Mouse (Mus musculus) spleen, postnatal 10 days (tissue): ENCODE measurements around the gene Hist2h2aa2.
A peak's percentile ranks its signal among the peaks of the same experiment; 100 is the strongest.
"Not testable (repeated sequence)": the region's sequence is repeated elsewhere in the genome, so short reads cannot be mapped to it uniquely, and the experiment has no call there.

Experiments used
- DNase-seq, 2 experiments: peaks; one replicate each; pipeline ENCODE4 v3.0.0; 2021 to 2022; ENCODE audit warnings: low spot score in 2 of 2

Hist2h2aa2 gene

DNA sequence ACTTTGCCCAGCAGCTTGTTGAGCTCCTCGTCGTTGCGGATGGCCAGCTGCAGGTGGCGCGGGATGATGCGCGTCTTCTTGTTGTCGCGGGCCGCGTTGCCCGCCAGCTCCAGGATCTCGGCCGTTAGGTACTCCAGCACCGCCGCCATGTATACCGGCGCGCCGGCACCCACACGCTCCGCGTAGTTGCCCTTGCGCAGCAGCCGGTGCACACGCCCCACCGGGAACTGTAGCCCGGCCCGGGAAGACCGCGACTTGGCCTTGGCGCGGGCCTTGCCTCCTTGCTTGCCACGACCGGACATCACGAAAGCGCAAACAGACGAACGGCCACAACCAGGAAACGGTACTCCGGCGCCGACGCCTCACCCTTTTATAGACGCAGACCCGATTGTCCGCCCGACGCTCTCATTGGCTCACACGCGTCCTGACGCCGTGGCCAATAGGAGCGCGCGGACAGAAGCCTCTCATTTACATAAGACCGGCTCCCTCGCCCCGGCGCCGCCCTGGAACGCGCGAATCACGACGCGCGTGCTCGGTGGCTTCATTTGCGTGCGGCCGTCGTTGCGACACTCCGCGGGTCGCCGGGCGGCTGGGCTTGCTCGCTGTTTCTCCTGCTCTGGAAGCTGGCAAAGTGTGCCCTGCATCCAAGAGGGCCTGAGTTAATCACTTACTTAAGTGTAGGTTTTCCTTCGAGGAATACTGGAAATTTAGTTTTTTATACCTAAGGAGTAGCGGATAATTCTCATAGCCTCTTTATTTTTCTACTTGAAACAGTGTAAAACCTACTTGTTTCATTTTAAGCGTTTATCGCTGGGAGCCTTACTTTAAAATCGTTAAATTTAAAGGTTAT lies at the start of gene Hist2h2aa2:
Gene Hist2h2aa2, minus strand, starts transcription at position 328 of the 850 bp plus-strand sequence.
- peak; percentile 96 to 100 for DNase-seq

DNA sequence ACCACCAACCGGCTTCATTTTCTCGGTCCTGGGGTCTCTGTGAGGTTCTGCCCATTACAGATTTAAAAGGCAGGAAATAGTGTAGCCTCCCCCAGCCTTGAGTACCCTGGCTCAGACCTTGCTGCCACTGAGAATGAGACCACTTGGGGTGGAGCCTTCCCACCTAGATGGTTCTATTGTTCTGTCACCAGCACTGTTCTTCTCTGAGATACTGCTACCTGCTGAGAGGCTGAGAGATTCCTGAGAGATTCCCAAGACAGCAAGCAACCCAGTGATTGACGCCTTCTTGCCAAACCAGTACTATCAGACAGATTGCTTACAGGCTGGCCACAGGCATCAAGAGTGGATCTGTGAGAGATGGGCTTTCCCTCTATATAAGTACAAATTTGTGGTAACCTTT lies 49.1 kb upstream of the Hist2h2aa2 start:
- no peak for DNase-seq

DNA sequence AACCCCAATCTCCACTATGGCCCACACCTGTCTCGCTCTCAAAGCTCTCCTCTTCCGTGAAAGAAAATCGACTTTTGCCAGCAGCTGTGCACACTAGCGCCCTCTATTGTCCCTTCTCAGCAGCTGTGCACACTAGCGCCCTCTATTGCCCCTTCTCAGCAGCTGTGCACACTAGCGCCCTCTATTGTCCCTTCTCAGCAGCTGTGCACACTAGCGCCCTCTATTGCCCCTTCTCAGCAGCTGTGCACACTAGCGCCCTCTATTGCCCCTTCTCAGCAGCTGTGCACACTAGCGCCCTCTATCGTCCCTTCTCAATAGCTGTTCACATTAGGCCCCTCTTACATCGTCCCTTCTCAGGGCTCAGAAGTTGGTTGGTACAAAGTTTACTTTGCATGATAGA lies 47.3 kb upstream of the Hist2h2aa2 start:
- not testable (repeated sequence) for DNase-seq

DNA sequence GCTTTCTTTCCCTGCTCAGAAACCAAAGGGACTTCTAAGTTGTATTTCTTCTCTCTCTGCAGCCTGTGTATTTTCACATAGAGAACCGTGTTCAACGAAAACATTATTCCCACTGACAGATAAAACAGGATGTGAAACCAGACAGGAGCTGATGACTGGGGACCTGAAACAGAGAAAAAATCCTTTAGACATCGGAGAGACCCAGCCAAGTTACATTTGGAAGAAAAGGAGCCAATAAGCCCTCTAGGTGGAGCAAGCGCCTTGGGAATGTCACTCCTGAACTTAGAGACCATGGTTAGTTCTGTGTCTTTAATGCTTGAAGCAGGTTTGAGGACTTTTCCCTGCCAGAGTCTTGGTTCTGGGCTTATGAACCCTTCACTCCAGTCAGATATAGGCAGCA lies 44.4 kb upstream of the Hist2h2aa2 start:
- no peak for DNase-seq

DNA sequence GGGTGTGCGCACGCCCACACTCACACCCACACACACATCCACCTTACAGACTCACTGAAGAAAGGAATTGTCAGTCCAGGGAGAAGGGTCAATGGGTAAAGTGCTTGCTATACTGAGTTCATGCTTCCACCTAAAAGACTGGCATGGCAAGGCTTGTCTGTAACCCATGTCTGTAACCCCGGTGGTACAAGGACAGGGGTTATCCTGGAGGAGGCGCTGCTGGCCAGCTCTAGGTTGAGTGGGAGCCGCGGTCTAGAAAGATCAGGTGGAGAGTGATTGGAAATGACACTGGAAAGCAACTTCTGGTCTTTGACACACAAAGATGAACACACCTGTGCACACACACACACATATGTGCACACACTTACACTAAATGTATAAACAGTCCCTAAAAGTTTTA lies 40.6 kb upstream of the Hist2h2aa2 start:
- no peak for DNase-seq

DNA sequence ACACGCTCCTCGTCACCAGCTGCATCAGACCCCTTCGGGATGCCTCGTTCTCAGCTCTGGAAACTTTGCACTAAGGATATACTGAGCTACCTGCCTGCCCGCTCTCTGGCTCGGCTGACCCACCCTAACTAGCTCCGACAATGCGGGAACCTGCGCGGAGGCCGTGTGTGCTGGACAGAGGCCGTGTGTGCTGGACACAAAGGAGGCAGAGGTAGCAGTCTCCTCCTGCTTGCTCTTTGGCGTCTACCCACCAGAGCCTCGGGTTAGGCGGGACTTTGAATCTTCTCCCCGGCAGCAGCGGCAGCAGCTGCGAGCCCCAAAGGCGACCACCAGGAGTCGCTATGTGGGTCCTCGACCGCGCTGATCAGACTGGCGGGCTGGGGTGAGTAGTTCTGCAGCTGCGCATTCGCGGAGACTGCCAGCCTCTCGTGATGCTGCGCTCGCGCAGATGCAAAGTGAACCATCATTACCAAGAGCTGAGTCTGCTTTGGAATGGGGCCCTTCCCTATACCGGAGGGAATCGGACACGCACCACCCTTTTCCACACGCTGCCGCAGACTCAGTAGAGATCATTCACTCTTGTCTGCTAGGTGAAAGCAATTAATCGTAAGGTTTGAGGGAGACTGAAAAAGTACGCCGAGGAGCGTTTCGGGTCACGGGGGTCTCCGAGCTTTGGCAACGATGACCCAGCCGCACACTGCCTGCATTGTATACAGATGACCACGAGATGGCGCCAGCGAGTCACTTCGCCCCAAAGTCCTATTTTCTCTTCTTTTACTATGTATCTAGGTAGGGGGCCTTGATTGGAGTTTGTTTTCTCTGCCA lies 37.9 kb upstream of the Hist2h2aa2 start:
- DNase-seq: peak; percentile 93 to 95

DNA sequence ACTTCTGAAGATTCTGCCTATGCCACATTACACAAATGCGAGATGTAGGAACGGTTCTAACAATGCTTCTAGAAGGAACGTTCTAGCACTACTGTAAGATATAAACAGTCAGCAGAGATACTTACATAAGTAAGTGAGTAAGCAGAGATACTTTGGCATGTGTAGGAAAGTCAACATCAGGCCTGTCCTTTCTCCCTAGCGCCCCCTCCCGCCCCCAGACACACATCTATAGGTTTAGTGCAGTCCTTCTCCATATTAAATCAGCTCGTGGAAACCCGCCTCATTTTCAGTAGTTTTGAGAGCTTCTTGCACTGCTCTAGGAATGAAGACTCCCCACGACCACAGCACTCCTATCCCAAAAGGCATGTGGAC lies 37.3 kb upstream of the Hist2h2aa2 start:
- DNase-seq: peak in 1 of 2 experiments; percentile 93

DNA sequence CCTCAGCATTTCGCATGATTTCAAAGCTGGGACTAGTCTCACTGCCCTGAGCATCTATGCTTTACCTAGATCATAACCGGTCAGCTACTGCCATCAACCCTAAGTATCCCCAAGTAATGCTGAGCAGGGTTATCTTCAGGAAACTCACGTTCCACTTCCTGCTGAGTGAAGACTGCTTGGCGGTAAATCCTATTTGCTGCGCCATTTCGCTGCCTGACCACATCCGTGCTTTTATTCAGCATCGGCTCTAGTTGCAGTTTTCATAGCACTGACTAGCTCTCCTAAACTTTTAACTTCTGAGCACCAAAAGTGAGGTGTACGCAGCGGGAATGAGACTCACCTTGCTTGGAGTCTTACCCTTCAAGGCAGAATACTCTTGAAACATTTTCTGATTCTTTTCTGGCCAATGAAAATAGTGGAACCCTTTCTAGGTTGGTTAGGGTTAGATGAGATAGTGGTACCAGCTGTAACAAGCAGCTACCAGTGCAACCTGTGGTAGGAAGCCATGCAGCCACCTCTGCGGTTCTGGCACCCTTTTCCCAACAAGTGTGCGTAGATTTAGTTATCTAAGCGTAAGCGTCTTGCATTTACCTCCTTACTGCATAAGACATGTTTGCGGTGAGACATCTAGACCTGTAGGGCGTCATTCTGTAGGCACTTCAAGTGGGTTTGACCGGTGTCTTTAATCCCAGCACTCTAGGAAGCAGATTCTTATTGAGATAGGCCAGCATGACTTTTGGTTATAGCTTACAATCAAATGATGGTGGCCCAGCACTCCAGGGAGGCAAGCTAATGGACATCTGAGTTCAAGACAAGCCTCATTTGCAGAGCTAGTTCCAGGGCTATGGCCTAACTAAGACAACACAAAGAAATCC lies 33.8 kb upstream of the Hist2h2aa2 start:
- peak in 1 of 2 experiments; percentile 48 for DNase-seq

DNA sequence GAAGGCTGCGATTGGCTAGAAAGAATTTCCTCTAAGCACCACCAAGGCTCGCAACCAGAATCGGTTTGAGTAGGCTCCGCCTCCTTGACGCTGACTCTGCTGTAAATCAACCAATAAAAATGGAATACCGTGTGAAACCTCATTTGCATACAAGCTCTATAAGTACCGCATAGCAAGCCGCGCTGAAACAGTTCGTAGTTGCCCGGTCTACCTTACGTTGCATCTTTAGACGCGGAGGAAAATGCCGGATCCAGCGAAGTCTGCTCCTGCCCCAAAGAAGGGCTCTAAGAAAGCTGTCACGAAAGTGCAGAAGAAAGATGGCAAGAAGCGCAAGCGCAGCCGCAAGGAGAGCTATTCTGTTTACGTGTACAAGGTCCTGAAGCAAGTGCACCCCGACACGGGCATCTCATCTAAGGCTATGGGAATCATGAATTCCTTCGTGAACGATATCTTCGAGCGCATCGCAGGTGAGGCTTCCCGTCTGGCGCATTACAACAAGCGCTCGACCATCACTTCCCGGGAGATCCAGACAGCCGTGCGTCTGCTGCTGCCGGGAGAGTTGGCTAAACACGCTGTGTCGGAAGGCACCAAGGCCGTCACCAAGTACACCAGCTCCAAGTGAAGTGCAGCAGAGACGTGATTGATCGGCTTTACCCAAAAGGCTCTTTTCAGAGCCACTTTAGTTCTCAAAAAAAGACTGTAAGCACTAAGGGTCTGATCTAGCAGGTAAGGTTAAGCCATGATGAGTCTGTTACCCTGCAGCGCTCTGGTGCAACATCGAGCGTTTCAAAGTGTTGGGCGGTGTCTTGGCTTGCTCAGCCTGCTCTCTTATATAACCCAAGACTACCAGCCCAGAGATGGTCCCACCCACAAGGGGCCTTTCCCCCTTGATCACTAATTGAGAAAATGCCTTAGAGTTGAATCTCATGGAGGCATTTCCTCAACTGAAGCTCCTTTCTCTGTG lies 29.7 kb upstream of the Hist2h2aa2 start, which contains the start of gene Hist2h2bb:
Gene Hist2h2bb, plus strand, starts transcription at position 242 of the 964 bp plus-strand sequence.
- peak; percentile 92 to 97 for DNase-seq

DNA sequence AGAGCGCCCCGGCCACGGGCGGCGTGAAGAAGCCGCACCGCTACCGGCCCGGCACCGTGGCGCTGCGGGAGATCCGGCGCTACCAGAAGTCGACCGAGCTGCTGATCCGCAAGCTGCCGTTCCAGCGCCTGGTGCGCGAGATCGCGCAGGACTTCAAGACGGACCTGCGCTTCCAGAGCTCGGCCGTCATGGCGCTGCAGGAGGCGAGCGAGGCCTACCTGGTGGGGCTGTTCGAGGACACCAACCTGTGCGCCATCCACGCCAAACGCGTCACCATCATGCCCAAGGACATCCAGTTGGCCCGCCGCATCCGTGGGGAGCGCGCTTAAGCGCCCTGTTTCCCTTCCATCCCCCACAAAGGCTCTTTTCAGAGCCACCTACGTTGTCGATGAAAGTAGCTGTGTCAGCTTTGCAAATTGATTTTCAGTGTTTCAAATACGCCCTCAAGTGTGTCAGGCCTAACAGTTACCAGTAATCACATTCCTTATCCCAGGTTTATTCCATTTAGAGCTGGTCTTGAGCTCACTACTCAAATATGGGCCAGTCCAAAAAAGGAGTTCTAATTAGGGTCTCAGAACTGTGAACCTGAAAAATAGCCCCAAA lies 28.8 kb upstream of the Hist2h2aa2 start:
- peak; percentile 57 to 71 for DNase-seq

DNA sequence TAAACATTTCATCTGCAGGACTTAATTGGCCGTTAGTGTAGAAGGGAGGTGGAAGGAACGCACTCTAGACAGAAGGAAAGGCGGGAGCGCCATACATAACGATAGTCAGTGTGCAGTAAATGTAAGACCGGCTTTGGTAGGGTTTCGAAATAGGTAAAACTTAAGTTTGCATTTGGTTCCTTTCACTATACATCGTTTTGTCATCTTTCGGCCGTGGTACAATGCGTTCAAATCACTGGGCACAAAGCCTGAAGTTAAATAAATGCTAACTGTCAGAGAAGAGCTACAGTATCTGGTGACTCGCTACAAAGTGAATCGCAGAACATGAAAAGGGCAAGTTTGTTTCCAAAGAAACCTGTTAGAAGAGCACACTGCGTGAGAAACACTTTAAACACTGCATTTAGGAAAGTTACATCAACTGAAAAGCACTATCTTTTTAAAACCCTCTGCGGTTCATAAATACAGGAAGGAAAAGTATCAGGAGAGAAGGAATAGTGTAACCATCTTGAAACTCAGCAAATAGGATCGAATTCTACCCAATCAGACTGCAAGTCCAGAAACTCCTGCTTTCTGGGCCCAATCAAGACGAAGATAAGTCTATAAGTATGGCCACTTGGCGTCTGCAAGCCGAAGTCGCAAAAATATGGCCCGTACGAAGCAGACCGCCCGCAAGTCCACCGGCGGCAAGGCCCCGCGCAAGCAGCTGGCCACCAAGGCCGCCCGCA lies 28.1 kb upstream of the Hist2h2aa2 start, which contains the start of gene Hist2h3b:
Gene Hist2h3b, plus strand, starts transcription at position 604 of the 725 bp plus-strand sequence.
- peak; percentile 88 to 95 for DNase-seq

DNA sequence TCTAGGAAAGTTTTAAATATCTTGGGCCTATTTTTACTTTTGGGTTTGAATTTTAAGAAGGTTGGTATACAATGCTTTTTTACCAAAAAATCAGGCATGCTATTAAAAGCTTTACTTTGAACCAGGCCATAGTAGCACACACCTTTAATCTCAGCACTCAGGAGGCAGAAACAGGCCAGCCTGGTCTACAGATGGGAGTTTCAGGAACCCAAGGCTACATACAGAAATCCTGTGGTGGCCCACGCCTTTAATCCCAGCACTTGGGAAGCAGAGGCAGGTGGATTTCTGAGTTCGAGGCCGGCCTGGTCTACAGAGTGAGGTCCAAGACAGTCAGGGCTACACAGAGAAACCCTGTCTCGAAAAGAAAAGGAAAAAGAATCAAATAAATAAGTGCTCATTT lies 27.5 kb upstream of the Hist2h2aa2 start:
- peak in 1 of 2 experiments; percentile 44 for DNase-seq

DNA sequence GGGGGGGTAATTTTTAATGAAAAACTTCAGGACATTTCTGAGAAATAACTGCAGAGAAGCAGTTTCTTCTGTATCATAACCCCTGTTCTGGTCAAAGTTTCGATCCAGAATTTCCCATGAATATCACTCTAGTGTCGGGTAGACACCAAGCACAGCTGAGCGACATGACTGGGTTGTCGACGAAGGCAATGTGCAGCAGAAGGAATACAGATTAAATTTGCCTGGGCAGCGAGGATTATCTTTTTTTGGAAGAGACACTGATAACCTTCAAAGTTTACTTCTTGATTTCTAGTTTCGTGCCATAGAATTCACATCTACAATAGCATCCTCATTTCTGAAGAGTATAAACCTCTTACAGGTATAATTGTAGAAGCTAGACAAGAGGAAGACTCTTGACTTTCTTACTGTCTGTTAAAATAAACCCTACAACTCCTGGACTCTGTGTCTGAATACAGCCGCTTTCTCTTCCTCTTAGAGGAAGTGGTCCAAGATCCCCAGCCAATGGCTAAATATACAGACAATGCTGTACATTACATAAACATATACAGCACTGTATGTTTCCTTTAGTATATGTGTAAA lies 26.1 kb upstream of the Hist2h2aa2 start:
- peak in 1 of 2 experiments; percentile 34 for DNase-seq

DNA sequence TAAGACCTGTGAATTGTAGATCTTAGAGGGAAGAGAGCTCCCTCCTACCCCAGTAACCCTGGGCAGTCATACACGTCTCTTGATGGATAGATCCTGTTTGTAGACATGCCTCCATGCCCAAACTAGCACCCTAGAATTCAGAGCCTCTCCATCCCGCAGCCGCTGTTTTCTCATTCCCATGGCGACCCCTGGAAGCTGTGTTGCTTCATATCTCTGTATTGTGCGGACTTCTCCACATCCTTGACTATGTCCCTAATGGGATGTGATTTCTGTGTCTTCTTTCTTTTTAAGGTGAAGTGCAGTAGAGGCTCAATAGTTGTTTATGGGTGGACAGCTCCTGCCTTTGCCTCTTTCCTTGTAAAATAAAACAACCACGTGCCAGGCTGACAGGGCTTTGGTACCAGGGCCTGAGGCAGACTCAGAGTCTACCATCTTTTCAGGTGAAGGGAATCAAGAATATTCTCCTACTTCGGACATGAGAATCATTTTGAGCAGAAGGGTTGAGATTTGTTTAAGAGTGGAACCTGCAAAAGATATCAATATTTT lies 24.4 kb upstream of the Hist2h2aa2 start:
- no peak for DNase-seq

DNA sequence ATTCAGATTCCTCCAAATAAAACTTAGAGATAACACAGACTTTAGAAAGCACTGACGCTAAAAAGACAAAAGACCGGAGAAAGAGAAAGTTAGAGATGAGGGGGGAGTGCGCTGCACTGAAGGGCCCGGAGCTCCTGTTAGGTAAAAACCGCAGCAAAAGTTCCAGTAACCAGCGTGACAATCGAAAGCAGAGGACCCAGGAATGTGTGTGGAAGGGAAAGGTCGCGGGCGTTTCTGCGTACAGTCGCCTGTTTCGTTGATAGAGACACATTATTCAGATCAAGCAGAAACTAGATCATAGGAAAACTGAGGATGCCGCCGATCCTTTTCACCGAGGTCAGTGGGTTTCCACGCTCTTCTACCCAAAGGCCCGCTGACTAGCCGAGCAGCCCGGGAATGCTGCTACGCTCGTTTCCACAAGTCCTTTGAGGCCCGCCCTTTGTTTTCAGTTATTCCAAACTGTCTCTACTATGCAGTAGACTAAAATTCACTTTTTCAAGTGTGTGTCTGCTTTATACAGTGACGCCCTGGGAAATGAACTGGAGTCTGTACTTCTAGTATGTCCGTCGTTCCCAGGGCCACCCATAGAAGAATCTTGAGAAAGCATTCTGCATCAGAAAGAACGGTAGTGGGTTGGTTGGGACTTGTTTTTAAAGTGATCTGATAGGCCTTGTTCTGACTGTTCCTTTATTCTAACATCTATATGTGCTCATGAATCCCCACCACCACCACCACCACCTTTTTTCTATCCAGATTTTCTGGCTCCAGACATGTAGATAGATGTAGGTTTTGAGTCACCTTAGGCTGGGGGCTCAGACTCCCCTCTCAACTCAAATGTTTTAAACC lies 23.7 kb upstream of the Hist2h2aa2 start:
- peak; percentile 61 to 74 for DNase-seq

DNA sequence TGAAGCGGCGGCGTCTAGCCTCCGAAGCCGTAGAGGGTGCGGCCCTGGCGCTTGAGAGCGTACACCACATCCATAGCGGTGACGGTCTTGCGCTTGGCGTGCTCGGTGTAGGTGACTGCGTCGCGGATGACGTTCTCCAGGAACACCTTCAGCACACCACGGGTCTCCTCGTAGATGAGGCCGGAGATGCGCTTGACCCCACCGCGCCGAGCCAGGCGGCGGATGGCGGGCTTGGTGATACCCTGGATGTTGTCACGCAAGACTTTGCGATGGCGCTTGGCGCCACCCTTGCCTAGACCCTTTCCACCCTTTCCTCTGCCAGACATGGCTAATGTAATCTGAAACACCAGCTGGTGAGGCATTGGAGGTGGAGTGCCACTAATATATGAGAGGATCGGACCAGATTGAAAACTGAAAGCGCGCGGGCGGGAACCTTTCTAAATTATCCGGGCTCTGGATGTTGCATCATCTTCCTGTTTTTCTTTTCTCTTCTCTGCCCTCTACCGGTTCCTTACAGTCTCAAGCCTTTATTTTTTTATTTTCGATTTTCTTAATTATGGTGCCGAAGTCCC lies 23.0 kb upstream of the Hist2h2aa2 start, which contains the start of gene Hist2h4:
Gene Hist2h4, minus strand, starts transcription at position 333 of the 572 bp plus-strand sequence.
- peak; percentile 96 to 99 for DNase-seq
